Mouse (Mus musculus): Measurements from ENCODE around the gene Slc4a1ap. TPM values are rescaled to one million over a fixed set of nuclear protein-coding genes. Genes with fewer than 3 reads are reported as not detected.
"Not testable (repeated sequence)": the region's sequence is repeated elsewhere in the genome, so short reads cannot be mapped to it uniquely, and the experiment has no call there.

Gene Slc4a1ap
- 10 to 100 TPM; 20.2 to 24.4 (median 23.1) TPM for total RNA-seq (2022)

DNA sequence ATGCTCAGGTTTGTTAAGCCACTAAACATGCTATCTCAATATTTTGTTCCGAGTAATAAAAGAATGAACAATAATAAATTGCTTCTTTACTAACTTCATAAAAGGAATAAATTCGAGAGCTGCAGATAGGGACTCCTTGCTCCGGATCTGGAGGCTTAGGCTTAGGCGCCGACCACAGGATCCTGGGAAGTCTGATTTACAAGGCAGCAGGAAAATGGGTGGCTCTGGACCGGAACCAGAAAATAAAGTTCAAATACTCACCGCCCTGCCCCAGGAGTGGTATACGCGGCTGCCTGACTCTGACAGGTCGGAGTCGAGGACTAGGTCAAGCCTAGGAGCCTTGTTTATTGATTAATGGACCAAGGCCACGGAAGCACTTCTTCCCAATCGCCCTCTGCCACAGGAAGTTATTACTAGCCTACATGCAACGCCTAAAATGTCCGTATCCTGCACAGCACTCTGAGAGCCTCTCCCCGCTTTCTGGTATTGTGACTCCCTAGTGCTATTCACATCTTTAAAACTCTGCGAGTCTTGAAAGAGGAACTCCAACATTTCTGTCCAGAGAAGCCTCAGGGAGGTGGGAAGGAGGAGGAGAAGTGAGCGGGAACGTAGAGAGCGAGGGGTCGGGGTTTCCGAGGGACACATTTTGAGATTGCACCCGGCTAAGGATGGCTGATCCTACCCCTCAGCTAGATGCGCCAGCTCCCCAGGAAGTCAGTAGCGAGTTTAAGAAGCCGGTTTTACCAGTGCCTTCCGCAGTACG lies at the start of gene Slc4a1ap:
TSS of gene Slc4a1ap (plus strand) at position 642 of the 763 bp plus-strand sequence.
- peak; percentile 74 for DNase-seq (ENCODE audit: low spot score)

DNA sequence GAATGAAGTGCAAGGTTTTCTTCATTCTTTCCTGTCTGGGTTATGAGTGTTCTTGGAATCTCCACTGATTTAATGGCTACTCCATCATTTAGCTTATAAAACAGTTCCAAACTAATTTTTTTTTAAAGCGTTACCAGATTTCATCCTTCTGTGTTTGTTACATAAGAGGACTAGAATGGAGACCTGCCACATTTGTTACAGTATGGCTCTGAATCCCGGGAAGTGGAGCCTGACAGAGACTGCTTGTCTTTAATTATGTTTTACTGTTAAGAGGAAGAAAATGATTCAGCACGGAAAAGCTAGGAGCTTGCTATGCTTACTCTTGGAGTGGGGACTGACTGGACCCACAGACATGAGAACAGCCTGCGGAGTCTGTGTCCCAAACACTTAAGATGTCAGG lies 46.3 kb upstream of the Slc4a1ap start:
- DNase-seq (ENCODE audit: low spot score), result no peak

DNA sequence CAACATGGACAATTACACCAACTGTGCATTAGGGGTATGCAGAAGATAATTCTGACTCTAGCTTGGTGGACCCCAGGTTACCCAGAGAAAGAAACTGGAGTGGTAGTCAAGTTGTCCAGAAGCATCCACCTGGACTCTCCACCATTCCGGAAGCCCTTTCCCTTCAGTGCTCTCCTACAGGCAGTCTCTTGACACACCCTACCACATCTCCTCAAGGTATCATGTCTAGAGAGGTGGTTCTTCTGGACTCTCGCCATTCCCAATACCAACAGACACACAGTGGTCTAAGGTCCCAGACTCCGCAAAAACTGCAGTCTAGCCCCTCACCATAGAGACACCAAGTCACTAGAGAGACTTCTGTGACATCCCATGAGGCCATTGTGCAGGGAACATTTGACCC lies 41.4 kb upstream of the Slc4a1ap start, which contains the start of gene 4930548H24Rik:
TSS of gene 4930548H24Rik (plus strand) at position 301 of the 400 bp plus-strand sequence.
- no peak for DNase-seq (ENCODE audit: low spot score)

DNA sequence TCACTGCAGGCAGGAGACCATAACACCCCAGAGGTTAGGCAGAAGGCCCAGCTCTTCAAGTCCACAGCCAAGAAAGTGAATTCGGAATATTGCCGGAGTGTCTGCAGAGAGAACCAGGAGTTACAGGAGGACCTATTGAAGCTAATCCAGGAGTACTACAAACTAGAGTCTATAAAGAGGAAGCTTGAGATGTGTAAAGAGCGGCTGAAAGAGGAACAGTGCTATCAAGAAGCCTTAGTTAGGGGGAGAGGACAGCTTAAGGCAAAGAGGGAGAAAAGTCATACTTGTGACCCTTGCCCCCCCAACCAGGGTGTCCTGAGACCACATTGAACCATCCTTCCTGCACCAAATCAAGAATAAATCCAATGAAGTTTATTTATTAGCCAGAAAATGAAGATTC lies 38.9 kb upstream of the Slc4a1ap start:
- no peak for DNase-seq (ENCODE audit: low spot score)

DNA sequence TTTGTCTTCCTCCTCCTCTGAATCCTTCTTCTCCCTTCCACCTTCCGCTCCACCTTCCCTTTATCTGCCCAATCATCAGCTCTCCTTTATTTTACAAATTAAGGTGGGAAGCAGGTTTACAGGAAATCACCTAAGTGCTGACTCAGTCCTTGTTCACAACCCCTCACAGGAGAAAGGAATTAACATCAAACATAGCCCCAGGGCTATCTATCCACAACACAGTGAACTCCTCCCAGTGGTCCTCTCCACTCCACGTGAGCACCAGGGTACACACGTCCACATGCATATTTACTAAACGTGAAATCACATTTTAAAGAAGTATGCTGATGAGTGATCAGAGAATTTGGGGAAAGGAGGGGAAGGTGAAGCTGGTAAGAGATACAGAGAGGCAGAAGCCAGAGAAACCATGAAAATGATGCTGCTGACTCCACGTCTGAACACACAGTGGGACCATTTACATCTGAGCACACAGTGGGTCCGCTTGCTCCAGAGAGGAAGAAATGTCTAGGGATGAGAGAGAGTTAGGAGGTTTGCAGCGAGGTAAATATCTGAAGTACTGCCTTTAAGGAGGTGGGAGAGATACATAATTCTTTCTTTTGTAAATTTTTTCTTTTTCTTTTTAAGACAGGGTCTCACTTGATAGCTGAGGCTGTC lies 37.6 kb upstream of the Slc4a1ap start:
- DNase-seq (ENCODE audit: low spot score), result no peak

DNA sequence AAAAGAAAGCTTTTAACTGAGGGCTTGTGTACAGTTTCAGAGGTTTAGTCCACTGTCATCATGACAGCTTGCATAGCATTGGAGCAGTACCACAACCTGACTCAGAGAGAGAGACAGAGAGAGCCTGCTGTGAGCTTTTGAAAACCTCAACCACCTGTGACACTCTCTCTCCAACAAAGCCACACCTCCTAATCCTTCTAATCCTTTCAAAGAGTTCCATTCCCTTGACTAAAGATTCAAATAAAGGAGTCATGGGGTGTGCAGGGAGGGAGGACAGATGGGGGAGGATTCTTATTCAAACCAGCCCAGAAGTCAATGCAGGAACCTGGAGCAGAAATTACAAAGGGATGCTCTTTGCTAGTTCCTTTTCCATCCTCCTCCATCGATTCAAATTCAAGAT lies 34.8 kb upstream of the Slc4a1ap start:
- DNase-seq (ENCODE audit: low spot score), result no peak

DNA sequence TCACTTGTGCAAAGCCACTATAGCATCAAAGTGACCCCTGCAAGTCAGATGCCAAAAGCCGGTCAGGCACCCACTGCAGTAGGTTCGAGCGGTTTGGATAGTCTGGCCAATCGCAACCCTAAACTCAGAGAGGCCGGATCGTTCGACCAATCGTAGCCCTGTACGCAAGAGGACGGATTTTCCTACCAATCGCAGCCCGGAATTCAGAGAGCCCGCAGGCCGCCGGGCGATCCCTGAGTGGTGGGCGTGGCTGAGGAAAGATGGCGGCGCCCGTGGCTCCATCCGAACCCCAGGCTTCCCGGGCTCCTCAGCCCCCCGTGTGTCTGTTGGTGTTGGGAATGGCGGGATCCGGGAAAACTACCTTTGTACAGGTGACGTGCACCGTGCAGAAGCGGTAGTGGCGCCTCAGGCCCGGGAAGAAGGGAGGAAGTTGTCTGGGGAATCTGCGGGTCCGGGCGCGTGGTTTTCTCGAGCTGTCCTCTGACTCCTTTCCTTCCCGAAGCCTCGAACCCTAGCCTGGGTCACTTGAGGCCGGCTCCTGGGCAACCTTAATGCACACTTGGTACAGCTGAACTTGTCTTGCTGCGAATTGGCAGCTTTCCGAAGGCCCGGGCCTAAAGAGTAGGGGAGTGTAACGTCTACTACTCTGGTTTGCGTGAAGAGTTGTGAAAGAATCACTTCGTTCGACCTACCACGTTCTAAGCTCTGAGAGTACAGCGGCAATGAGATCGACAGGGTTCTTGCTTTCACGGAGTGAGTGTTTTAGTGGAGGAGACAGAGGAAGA lies 32.1 kb upstream of the Slc4a1ap start, which contains the start of gene Gpn1:
TSS of gene Gpn1 (plus strand) at position 229 of the 785 bp plus-strand sequence.
- peak; percentile 95 for DNase-seq (ENCODE audit: low spot score)

DNA sequence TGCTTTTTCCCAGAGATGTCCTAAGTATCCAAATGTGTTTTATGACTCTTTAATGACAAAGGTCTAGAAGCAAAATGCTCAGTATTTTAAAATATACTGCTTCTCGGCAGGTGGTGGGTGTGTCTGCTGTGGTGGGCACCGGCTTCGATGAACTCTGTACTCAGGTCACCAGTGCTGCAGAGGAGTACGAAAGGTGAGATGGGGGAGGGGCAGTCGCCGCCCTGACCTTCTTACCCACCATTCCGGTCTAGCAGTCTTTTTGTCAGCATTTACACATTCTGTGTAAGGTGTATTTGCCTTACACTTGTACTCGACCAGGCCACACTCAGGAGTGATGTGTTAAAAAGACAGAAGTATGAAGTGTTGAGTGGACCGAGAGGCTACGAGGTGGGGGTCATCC lies 22.0 kb upstream of the Slc4a1ap start:
- DNase-seq (ENCODE audit: low spot score), result no peak

DNA sequence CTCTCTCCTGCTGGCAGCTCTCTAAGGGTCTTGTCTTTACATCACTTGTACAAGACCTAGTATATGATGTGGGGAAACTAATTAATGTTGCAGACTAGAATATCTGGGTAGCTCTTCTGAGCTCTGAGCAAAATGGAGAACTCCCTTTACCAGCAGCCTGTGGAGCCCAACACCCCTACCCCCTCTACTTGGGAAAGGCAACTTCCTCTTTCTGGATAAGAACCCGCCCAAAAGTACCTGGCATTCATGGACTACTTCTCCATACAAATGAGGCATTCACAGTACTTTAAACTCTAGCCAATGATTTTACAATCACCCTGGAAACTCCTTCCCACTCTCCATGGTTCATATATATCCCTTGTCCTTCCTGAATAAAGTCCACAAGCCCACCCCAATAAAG lies 14.3 kb upstream of the Slc4a1ap start:
- no peak for DNase-seq (ENCODE audit: low spot score)

DNA sequence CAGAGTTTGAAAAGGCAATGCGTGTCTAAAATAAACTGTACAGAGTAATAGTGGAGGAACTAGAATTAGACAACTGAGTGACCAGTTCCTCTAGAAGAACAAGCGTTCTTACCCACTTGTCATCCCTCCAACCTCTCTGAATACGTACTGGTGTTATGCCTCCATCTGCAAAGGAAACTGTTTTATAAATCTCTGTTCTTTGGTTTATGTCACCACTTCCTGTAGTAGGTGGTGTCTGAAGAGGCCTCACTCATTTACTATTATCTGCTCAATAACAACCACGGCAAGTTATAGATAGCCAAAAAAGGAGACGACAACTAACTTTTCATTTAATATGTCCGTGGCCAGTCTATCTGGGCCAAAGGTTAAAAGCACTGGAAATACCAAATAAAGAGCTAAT lies 6.2 kb upstream of the Slc4a1ap start:
- DNase-seq (ENCODE audit: low spot score), result no peak

DNA sequence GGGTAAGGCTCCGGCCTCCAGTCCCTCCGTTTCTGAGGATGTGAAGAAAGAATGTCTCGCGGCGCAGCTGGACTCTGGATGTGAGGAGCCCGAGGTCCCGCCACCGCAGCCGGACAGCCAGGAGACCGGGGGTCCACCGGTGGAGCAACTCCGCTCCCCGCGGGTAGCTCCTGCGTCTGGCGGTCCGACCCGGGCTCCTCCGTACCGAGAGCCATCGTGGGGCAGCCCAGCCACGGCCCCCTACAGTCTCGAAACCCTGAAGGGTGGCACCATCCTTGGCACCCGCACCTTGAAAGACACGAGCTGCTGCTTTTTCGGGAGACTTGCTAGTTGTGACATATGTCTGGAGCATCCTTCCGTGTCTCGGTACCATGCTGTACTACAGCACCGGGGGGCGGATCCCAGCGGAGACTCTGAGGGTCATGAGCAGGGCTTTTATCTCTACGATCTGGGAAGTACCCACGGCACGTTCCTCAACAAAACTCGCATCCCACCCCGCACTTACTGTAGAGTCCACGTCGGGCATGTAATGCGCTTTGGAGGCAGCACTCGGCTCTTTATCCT lies 404 bp downstream of the Slc4a1ap start:
- no peak for DNase-seq (ENCODE audit: low spot score)

DNA sequence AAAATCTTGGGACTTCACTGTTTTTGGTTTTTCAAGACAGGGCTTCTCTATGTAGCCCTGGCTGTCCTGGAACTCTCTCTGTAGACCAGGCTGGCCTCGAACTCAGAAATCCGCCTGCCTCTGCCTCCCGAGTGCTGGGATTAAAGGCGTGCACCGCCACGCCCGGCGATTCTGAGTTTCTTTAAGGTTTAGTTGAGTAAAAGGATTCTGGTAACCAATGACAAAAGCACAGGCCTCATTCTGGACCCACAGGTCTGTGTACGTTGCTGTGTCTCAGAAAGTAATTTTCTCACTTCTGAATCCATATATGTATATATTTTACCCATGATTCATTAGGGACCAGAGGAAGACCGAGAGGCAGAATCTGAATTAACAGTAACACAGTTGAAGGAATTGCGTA lies 912 bp downstream of the Slc4a1ap start, which contains the start of gene Supt7l:
TSS of gene Supt7l (minus strand) at position 101 of the 400 bp plus-strand sequence.
- not testable (repeated sequence) for DNase-seq (ENCODE audit: low spot score)

DNA sequence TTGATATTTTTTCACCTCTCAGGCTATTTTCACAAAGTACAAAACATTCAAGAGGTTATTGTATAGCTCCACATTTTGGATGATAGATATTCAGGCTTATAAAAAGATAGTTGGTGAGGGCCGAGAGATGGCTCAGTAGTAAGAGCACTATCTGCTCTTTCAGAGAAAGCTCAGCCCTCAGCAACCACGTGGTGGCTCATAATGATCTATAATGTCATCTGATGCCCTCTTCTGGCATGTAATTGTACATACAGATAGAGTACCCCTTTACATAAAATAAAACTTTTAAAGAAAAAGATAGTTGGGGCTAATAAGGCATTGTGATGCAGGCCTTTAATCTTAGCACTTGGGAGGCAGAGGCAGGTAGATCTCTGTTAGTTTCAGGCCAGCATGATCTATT lies 1.8 kb downstream of the Slc4a1ap start:
- DNase-seq (ENCODE audit: low spot score), result no peak

DNA sequence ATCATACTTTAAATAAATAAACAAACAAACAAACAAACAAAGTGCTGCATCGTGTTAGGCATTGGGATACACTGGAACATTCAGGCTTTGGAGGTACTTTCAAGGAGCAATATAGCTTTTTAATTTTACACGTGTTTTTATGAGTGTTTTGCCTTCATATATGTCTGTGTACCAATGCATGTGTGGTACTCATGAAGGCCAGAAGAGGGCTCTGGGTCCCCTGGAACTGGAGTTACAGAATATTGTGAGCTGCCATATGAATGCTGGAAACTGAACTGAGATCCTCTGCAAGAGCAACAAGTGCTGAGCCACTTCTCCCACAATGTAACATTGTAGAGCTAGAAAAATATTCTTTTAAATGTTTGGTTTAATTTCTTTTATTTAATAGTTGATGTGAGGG lies 8.4 kb downstream of the Slc4a1ap start:
- DNase-seq (ENCODE audit: low spot score), result no peak

DNA sequence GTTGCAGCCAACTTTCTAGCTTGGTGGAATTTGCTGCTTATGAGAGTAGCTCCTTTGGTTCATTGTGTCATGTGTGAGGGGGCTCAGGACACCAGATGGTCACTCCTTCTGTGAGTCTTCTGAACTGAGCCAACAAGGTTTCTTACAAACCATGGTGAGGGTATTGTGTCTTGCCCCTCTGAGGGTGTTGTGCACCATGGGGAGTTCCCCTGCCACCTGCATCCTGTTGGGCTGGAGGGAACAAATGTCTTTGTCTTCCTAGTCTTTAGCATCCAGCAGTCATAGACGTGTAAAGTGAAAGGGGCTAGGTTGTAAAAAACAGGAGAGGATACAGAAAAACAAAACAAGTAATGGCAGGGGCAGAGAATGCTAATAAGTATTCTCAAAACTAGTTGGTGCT lies 32.6 kb downstream of the Slc4a1ap start:
- no peak for DNase-seq (ENCODE audit: low spot score)

DNA sequence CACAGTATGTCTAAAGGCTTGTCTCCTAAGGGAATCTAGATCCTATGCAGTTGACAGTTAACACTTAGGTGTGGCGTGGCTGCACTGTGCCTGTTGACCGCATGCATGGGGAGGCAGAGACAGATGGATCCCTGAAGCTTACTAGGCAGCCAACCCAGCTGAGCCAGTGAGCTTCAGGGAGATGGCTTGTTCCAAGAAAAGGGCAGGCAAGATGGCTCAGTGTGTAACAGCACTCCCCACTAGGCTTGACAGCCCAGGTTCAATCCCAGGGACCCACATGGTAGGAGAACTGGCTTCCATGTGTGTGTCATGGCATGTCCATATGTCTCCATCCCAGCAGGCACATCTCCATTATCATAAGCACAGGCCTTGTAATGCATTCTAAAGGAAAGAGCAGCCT lies 33.6 kb downstream of the Slc4a1ap start:
- DNase-seq (ENCODE audit: low spot score), result no peak

DNA sequence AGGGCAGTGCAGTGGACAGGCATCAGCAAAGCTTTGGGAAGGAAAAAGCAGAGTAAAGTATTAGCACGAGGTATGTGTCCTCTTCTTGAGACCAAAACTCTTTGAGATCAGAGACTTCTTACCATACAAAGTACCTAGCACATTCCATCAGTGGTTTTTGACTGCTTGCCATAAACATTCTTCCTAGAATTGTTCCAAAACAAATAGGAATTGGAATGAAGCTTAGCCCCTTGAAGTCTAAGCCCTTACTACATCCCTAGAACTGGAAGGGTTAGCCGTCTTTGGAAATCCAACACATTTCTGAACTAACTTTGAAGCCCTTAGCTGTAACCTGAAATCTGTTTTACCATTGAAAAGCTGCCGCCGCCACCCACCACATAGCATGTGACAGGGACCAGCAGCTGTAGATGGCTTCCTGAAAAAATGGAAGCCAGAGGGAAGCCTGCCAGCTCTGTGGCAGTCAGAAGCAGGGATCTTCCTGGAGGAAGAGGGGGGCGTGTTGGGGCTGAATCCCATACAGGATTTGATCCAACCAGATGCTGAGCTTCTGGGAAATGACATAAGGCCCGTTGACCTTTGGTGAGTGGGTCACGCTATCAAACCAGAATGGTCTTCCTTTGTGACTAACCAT lies 35.4 kb downstream of the Slc4a1ap start:
- peak; percentile 68 for DNase-seq (ENCODE audit: low spot score)

DNA sequence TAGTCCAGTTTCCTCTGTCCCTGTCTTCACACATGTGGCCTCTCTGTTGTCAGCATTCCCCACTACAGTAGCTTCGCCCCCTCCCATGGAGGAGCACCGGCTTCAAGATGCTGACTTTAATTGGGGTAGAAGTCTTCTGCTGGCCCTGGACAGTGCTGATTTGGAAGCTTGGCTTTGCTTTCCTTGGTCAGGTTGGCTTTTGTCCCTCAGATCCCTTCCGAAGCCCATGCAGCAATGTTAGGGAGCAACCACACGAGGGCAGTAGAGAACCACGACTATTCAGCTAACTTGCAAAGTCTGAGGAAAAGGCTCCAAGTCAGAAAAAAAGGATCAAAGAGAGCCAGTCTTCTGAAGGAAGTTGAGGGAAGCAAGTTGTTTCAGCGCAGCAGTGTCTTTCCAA lies 36.7 kb downstream of the Slc4a1ap start:
- DNase-seq (ENCODE audit: low spot score), result peak; percentile 85

DNA sequence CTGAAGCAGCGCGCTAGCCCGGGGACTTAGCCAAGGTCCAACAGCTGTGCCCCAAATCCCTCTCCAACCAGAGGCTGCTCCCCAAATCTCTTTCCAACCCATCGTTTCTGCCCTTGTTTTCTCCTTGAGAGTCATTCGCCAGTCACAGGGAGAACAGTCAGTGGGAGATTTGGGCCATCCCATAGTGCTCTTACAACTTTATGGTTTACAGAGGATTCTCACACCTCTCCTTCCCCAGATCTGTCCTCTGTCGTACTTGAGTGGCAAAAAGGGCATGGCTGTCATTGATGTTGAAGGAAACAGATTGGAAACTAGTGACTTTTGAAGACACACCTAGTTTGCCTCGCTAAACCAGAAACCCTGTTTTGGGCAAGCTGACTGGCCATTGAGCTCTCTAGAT lies 37.1 kb downstream of the Slc4a1ap start:
- no peak for DNase-seq (ENCODE audit: low spot score)

DNA sequence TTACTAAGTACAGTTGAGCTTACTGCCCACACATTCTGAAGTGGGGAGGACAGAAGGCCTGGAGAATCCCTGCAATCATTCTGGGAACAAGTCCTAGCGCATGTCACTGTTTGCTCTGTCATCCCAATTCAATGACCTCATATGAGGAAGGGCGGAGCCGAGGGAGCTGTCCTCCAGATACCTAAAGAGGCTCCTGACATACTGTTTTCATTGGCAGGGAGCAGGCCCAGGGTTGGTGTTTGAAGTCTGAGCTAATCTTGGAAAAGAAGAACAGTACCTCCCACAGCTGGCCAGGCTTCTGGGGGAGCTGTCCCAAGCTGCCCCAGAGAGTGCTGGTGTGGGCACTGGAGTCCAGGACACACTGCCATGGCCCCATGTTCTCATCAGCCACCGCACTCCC lies 38.2 kb downstream of the Slc4a1ap start:
- peak; percentile 83 for DNase-seq (ENCODE audit: low spot score)

DNA sequence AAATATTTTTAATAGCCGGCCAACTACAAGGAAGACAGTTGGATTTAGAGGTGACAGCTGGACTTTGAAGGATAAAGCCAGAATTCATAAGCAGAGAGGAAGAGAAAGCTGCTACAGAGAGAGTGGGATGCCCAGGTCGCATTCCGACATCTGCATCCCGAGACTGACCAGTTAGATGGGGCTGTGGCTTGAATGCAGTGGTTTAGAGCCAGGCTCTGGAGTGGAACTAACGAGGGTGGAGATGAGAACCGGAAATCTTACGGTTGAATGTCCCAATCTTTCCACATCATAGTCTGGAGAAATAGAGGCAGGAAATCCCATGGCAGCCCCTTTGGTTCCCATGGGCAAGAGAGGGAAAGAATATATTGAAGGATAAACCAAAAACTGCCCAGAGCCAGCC lies 39.2 kb downstream of the Slc4a1ap start:
- no peak for DNase-seq (ENCODE audit: low spot score)

Measured in heart, adult 8-10 months (tissue).